Mouse (Mus musculus): ENCODE measurements at regions not wholly inside any gene's neighbourhood (a gene's known extent, or its start where the extent isn't known, plus 50 kb on each side); places are given as distances from the start of the nearest gene placed in this dataset.

DNA sequence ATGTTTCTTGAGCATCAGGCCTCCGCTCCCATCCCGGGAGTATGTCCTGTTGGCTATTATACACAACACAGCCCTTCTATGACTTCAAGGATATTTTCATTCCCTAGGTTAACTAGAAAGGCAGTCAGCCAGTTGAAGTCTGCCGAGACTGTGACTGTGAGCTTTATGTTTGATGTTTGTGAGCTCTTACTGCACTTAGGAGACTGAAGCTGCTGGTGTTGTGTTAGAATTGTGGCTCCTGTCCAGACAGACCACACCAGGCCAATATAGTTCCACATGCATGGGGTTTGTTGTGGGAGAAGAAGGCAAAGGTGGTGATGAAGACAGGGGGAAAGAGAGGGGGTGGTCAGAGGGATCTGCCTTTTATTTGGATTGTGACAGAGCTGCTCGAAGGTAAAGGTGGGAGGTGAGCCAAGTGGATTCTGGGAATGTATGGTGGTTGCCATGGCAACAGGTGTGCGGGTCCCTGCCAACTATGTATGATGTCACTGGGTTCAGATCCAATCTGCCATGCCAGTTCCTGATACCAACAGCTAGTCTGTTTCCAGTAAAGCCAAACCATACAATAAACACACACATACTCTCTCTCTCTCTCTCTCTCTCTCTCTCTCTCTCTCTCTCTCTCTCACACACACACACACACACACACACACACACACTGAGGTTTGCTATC is 64.0 kb upstream of the Rnf152 start:
- TF ChIP-seq CTCF (IDR thresholded peaks at IDR 0.05; ENCODE audit: borderline replicate concordance, extremely low read depth, insufficient read depth, insufficient read length) (no peak), POLR2A (IDR thresholded peaks at IDR 0.05; ENCODE audit: borderline replicate concordance, extremely low read depth, insufficient read depth, insufficient read length, poor library complexity, severe bottlenecking) (no peak)
